Mouse (Mus musculus) heart, postnatal 0 days (tissue): Measurements from ENCODE around the gene Antxr1.

Source experiments
- CTCF ChIP-seq: IDR thresholded peaks from 2 replicates; pipeline ENCODE4 v1.5.1; 2016; ENCODE audit warnings: antibody characterized with exemption, control low read depth, low read depth
- EP300 ChIP-seq: IDR thresholded peaks from 2 replicates; pipeline ENCODE4 v1.6.1; 2016; ENCODE audit warnings: antibody characterized with exemption, low read depth

DNA sequence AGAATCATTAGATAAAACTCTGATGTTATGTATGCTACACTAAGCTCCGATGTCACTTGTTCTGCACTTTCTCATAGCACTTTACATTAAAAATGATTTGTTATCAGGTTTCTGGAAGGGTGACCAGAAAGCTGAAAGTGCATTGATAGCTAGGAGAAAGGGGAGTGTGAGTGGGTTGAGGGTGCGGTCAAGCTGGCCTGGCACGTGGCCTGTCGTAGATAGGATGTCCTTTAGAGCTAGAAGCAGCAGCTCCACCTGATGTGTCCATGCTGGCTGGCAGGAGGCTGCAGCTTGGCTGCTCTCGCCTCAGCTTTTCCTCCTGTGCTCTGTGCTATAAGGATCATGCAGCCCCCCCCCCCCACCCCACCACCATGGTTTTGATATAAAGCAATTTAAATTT is 243.1 kb downstream of the Antxr1 start:
- TF ChIP-seq CTCF (no peak), EP300 (no peak)
